In genomic region chr6:119239341-119240005, GRCm38 (mm10) we compare ENCODE assay signal across 18 mouse cellular contexts. TPM values are rescaled to one million over a fixed set of nuclear protein-coding genes. Genes with fewer than 3 reads are reported as not detected.
A peak's percentile ranks its signal among the peaks of the same experiment; 100 is the strongest.
DNase-seq lines count a peak whose midpoint lies in the region; ATAC-seq and TF ChIP-seq lines count a peak whose summit lies in the region.
"Had no signal": no experiment of that assay in that cellular context is flagged by ENCODE, and none has a peak within 500 bp of the region (broad histone marks: within the 10 kb centered on the region; RNA-seq: fewer than 3 reads in every experiment).

No protein-coding gene starts in this region.

- H3K4me1 ChIP-seq in hindbrain, postnatal 0 days (ENCODE audit: insufficient read depth, low read length) = peaks cover 28% of the 10 kb centered on the region
- H3K4me1 ChIP-seq in hindbrain, embryonic 16.5 days (ENCODE audit: control insufficient read depth, insufficient read depth, low read depth, low read length) = peaks cover 13% of the 10 kb centered on the region
- H3K4me1 ChIP-seq in midbrain, embryonic 11.5 days (ENCODE audit: control insufficient read depth, insufficient read depth, low read length) = no peaks in the 10 kb centered on the region
- no peaks in the 10 kb centered on the region; the same call in 1 of the 2 replicates for H3K4me1 ChIP-seq in midbrain, embryonic 16.5 days (ENCODE audit: control insufficient read depth, insufficient read depth, low read length)
- H3K4me1 ChIP-seq: heart, embryonic 12.5 days had no signal

- H3K9me3 ChIP-seq in hindbrain, postnatal 0 days (ENCODE audit: low read length) = no peaks in the 10 kb centered on the region
- H3K9me3 ChIP-seq in hindbrain, embryonic 16.5 days (ENCODE audit: control insufficient read depth, low read length) = no peaks in the 10 kb centered on the region
- no peaks in the 10 kb centered on the region for H3K9me3 ChIP-seq in midbrain, embryonic 11.5 days (ENCODE audit: control insufficient read depth, low read length)
- no peaks in the 10 kb centered on the region for H3K9me3 ChIP-seq in midbrain, embryonic 16.5 days (replicated peaks; ENCODE audit: control insufficient read depth, low read length, poor library complexity, severe bottlenecking)
- H3K9me3 ChIP-seq: embryonic facial prominence, embryonic 12.5 days; forebrain, embryonic 15.5 days; heart, embryonic 12.5 days; hindbrain, embryonic 15.5 days had no signal

- H3K4me2 ChIP-seq in hindbrain, postnatal 0 days (ENCODE audit: low read depth, low read length) = no peak overlapping the region
- no peak overlapping the region for H3K4me2 ChIP-seq in hindbrain, embryonic 16.5 days (ENCODE audit: low read length)
- no peak overlapping the region for H3K4me2 ChIP-seq in midbrain, embryonic 11.5 days
- H3K4me2 ChIP-seq in midbrain, embryonic 16.5 days (ENCODE audit: low read length) = no peak overlapping the region
- H3K4me2 ChIP-seq: embryonic facial prominence, embryonic 12.5 days; forebrain, embryonic 15.5 days; heart, embryonic 12.5 days; hindbrain, embryonic 15.5 days had no signal

- no peak for TF ChIP-seq CTCF in hindbrain, postnatal 0 days (IDR thresholded peaks at IDR 0.05; ENCODE audit: low read depth)

- 0 out of 2 replicates have a peak overlapping the region, but pooled peaks have one; percentile 3 for H3K27ac ChIP-seq in hindbrain, postnatal 0 days
- no peak overlapping the region for H3K27ac ChIP-seq in hindbrain, embryonic 16.5 days (ENCODE audit: low read depth, low read length)
- H3K27ac ChIP-seq in midbrain, embryonic 11.5 days (ENCODE audit: low read depth, low read length) = no peak overlapping the region
- no peak overlapping the region for H3K27ac ChIP-seq in midbrain, embryonic 16.5 days (ENCODE audit: low read length)
- H3K27ac ChIP-seq: embryonic facial prominence, embryonic 12.5 days; forebrain, embryonic 15.5 days; hindbrain, embryonic 15.5 days had no signal

- DNase-seq in cerebellum, postnatal 10 days = peak; percentile 59 to 66
- no peak for DNase-seq in cerebellum, adult 8-10 months
- peak; percentile 50 for DNase-seq in hindbrain, postnatal 0 days (ENCODE audit: low spot score)
- DNase-seq in midbrain, embryonic 11.5 days (ENCODE audit: low spot score, missing footprints) = peak; percentile 67
- DNase-seq: adrenal gland, adult 2 months; adrenal gland, postnatal 25 days; cerebellum, adult 18-20 months; gastrocnemius, postnatal 36 days; heart, adult 18-20 months; heart, postnatal 36 days; kidney, adult 2 months had no signal

- H3K27me3 ChIP-seq in hindbrain, postnatal 0 days (ENCODE audit: insufficient read depth, low read length) = no peaks in the 10 kb centered on the region
- H3K27me3 ChIP-seq in hindbrain, embryonic 16.5 days (replicated peaks; ENCODE audit: control insufficient read depth, insufficient read depth, low read length) = no peaks in the 10 kb centered on the region
- H3K27me3 ChIP-seq in midbrain, embryonic 11.5 days (ENCODE audit: control insufficient read depth, insufficient read depth, low read length) = no peaks in the 10 kb centered on the region
- H3K27me3 ChIP-seq in midbrain, embryonic 16.5 days (ENCODE audit: control insufficient read depth, insufficient read depth, low read depth, low read length) = no peaks in the 10 kb centered on the region
- H3K27me3 ChIP-seq: embryonic facial prominence, embryonic 12.5 days; forebrain, embryonic 15.5 days; hindbrain, embryonic 15.5 days had no signal

- no peak for ATAC-seq in hindbrain, postnatal 0 days
- ATAC-seq in hindbrain, embryonic 16.5 days = no peak
- ATAC-seq in midbrain, embryonic 11.5 days (ENCODE audit: low FRiP score) = no peak
- ATAC-seq in midbrain, embryonic 16.5 days = no peak
- ATAC-seq: forebrain, embryonic 15.5 days; intestine, embryonic 16.5 days had no signal

- H3K9ac ChIP-seq in hindbrain, postnatal 0 days (replicated peaks; ENCODE audit: low read length) = no peak overlapping the region
- H3K9ac ChIP-seq in hindbrain, embryonic 16.5 days (ENCODE audit: low read depth, low read length) = no peak overlapping the region
- H3K9ac ChIP-seq in midbrain, embryonic 11.5 days (ENCODE audit: low read length) = no peak overlapping the region
- no peak overlapping the region for H3K9ac ChIP-seq in midbrain, embryonic 16.5 days (ENCODE audit: low read depth, low read length)
- H3K9ac ChIP-seq: embryonic facial prominence, embryonic 12.5 days; forebrain, embryonic 15.5 days; heart, embryonic 12.5 days; hindbrain, embryonic 15.5 days had no signal

- H3K36me3 ChIP-seq in hindbrain, postnatal 0 days (ENCODE audit: insufficient read depth, low read length) = no peaks in the 10 kb centered on the region
- no peaks in the 10 kb centered on the region for H3K36me3 ChIP-seq in hindbrain, embryonic 16.5 days (ENCODE audit: control insufficient read depth, insufficient read depth, low read length)
- no peaks in the 10 kb centered on the region for H3K36me3 ChIP-seq in midbrain, embryonic 11.5 days (ENCODE audit: control insufficient read depth, insufficient read depth, low read length)
- H3K36me3 ChIP-seq in midbrain, embryonic 16.5 days (ENCODE audit: control insufficient read depth, insufficient read depth, low read length) = no peaks in the 10 kb centered on the region
- H3K36me3 ChIP-seq: embryonic facial prominence, embryonic 12.5 days; forebrain, embryonic 15.5 days; heart, embryonic 12.5 days; hindbrain, embryonic 15.5 days had no signal

- no peak overlapping the region for H3K4me3 ChIP-seq in hindbrain, postnatal 0 days (ENCODE audit: low read length)
- no peak overlapping the region for H3K4me3 ChIP-seq in hindbrain, embryonic 16.5 days (ENCODE audit: low read length)
- no peak overlapping the region for H3K4me3 ChIP-seq in midbrain, embryonic 11.5 days (ENCODE audit: low read depth, low read length)
- no peak overlapping the region for H3K4me3 ChIP-seq in midbrain, embryonic 16.5 days (ENCODE audit: low read depth, low read length)
- H3K4me3 ChIP-seq: embryonic facial prominence, embryonic 12.5 days; forebrain, embryonic 15.5 days; heart, embryonic 12.5 days; hindbrain, embryonic 15.5 days had no signal

- 64% methylated on average over 5 of the region's 5 CpGs for WGBS in hindbrain, postnatal 0 days
- 74% methylated on average over 5 of the region's 5 CpGs for WGBS in hindbrain, embryonic 16.5 days
- WGBS in midbrain, embryonic 11.5 days = 81% methylated on average over 5 of the region's 5 CpGs
- WGBS in midbrain, embryonic 16.5 days = 84% methylated on average over 5 of the region's 5 CpGs

RNA-seq across cellular contexts. Expression of gene Cacna2d4, which starts 3.1 kb away (rescaled TPM):
- total RNA-seq in hindbrain, postnatal 0 days (2014; rRNA removed) = 0.29 and 2.6 TPM in 2 replicates
- 1.0 and 1.2 TPM in 2 replicates for polyA plus RNA-seq in hindbrain, postnatal 0 days (2015; fragmentation: Nextera tagmentation; extraction: Ambion mirVana)
- polyA plus RNA-seq in hindbrain, embryonic 16.5 days (2015; fragmentation: Nextera tagmentation; extraction: Ambion mirVana) = 0.66 and 1.2 TPM in 2 replicates
- polyA plus RNA-seq in midbrain, embryonic 11.5 days (2014; fragmentation: Nextera tagmentation; extraction: Ambion mirVana) = 0.05 TPM in 1 of 2 replicates, not detected in the other
- 0.47 and 0.63 TPM in 2 replicates for polyA plus RNA-seq in midbrain, embryonic 16.5 days (2015; fragmentation: Nextera tagmentation; extraction: Ambion mirVana)
- total RNA-seq: adrenal gland, adult 2 months; adrenal gland, postnatal 25 days; heart, adult 18-20 months; heart, postnatal 36 days had no signal
- polyA plus RNA-seq: embryonic facial prominence, embryonic 12.5 days; heart, embryonic 12.5 days had no signal

RNA-seq across cellular contexts. Expression of gene Cacna1c, which starts 43.3 kb away (rescaled TPM):
- 33.0 and 39.4 TPM in 2 replicates for total RNA-seq in hindbrain, postnatal 0 days (2014; rRNA removed)
- 3.7 and 5.1 TPM in 2 replicates for polyA plus RNA-seq in hindbrain, postnatal 0 days (2015; fragmentation: Nextera tagmentation; extraction: Ambion mirVana)
- 4.7 and 6.0 TPM in 2 replicates for polyA plus RNA-seq in hindbrain, embryonic 16.5 days (2015; fragmentation: Nextera tagmentation; extraction: Ambion mirVana)
- 2.0 and 2.1 TPM in 2 replicates for polyA plus RNA-seq in midbrain, embryonic 11.5 days (2014; fragmentation: Nextera tagmentation; extraction: Ambion mirVana)
- 8.1 and 8.3 TPM in 2 replicates for polyA plus RNA-seq in midbrain, embryonic 16.5 days (2015; fragmentation: Nextera tagmentation; extraction: Ambion mirVana)
